Mouse (Mus musculus): ENCODE data around the gene Mrpl53.

DNA sequence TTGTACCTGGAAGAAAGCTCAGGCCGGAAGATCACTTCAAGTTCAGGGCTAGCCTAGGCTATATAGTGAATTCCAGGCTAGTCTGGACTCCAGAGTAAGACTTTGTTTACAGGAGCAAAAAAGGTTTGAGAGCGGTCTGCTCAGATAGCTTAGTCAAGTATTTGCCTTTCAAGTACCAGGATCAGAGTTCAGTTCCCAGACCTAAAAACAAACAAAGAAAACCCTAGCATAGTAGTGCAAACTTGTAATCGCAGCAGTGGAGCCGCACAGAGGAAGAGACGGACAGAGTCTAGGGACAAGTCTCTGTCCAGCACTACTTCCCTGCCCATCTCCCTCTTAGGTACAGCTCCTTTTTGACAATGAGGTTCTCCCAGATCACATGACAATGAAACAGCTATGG lies 28.6 kb upstream of the Mrpl53 start:
- TF ChIP-seq CTCF (IDR thresholded peaks at IDR 0.05; ENCODE audit: extremely low read depth, insufficient read depth, insufficient read length, insufficient replicate concordance) (no peak), POLR2A (IDR thresholded peaks at IDR 0.05; ENCODE audit: low read depth, low read length) (no peak)

Data from spleen, adult 2 months (tissue).